Mouse (Mus musculus) brown adipose tissue, adult 24 weeks (tissue): ENCODE results near the gene Il1rl2. TPM values are rescaled to one million over a fixed set of nuclear protein-coding genes. Genes with fewer than 3 reads are reported as not detected.
A peak's percentile ranks its signal among the peaks of the same experiment; 100 is the strongest.

Source experiments
- H3K27ac ChIP-seq: fragments of 200-500 bp; replicated peaks from 2 replicates; pipeline ENCODE4 v1.5.1; 2012; ENCODE audit warnings: low read depth, mild to moderate bottlenecking, low read length
- H3K4me1 ChIP-seq: fragments of 200-500 bp; 2 replicates; pipeline ENCODE4 v1.6.1; 2012; ENCODE audit warnings: low read length, mixed read lengths; ENCODE audit not compliant: control insufficient read depth, insufficient read depth, insufficient read length
- H3K4me3 ChIP-seq: fragments of 200-500 bp; 2 replicates; pipeline ENCODE4 v1.5.1; 2012; ENCODE audit warnings: low read depth, mild to moderate bottlenecking, low read length, moderate library complexity; ENCODE audit not compliant: insufficient read depth
- polyA plus RNA-seq: library from polyadenylated mRNA; stranded (reverse); fragments of >200 nt; gene quantifications from 2 replicates; pipeline ENCODE4 v1.2.4, GENCODE M21; 2012; ENCODE audit not compliant: missing spikeins, insufficient read depth, insufficient read length

Gene Il1rl2
- 1.4 and 4.1 TPM in 2 replicates for polyA plus RNA-seq

- Histone ChIP-seq H3K4me3 (peak within 1 kb of the TSS; percentile 55), H3K27ac (0 out of 2 replicates have a peak within 1 kb of the TSS, but pooled peaks have one; percentile 29), H3K4me1 (peaks cover 2% of the 10 kb centered on the region; the same call in 1 of the 2 replicates)
Observed at GRCm38 (mm10) chr1:40324457-40324856, at the start of gene Il1rl2. Gene Il1rl2, plus strand, starts transcription at chr1:40324610.

GRCm38 (mm10) chr1:40275285-40276013 is 49.0 kb upstream of the Il1rl2 start:
- no peak overlapping the region for H3K4me3 ChIP-seq
- H3K27ac ChIP-seq = peak overlapping the region; percentile 27
- peaks cover 12% of the 10 kb centered on the region; the same call in 1 of the 2 replicates for H3K4me1 ChIP-seq

- Histone ChIP-seq H3K27ac (no peak overlapping the region), H3K4me3 (no peak overlapping the region), H3K4me1 (peaks cover 12% of the 10 kb centered on the region; the same call in 1 of the 2 replicates)
Observed at GRCm38 (mm10) chr1:40277944-40278343, 46.5 kb upstream of the Il1rl2 start.

GRCm38 (mm10) chr1:40278720-40279119 is 45.7 kb upstream of the Il1rl2 start:
- Histone ChIP-seq H3K4me3 (no peak overlapping the region), H3K27ac (no peak overlapping the region), H3K4me1 (peaks cover 12% of the 10 kb centered on the region; the same call in 1 of the 2 replicates)

GRCm38 (mm10) chr1:40279182-40279743 is 45.1 kb upstream of the Il1rl2 start:
- H3K4me3 ChIP-seq = no peak overlapping the region
- H3K4me1 ChIP-seq = peaks cover 10% of the 10 kb centered on the region; the same call in 1 of the 2 replicates
- no peak overlapping the region for H3K27ac ChIP-seq

GRCm38 (mm10) chr1:40281950-40282349 is 42.5 kb upstream of the Il1rl2 start:
- no peaks in the 10 kb centered on the region for H3K4me1 ChIP-seq
- no peak overlapping the region for H3K4me3 ChIP-seq
- no peak overlapping the region for H3K27ac ChIP-seq

GRCm38 (mm10) chr1:40282394-40282793 is 42.0 kb upstream of the Il1rl2 start:
- no peak overlapping the region for H3K27ac ChIP-seq
- no peak overlapping the region for H3K4me3 ChIP-seq
- H3K4me1 ChIP-seq = no peaks in the 10 kb centered on the region

GRCm38 (mm10) chr1:40283995-40284394 is 40.4 kb upstream of the Il1rl2 start:
- Histone ChIP-seq H3K27ac (no peak overlapping the region), H3K4me1 (peaks cover 3% of the 10 kb centered on the region; the same call in 1 of the 2 replicates), H3K4me3 (no peak overlapping the region)

- H3K4me3 ChIP-seq = no peak overlapping the region
- no peak overlapping the region for H3K27ac ChIP-seq
- peaks cover 3% of the 10 kb centered on the region; the same call in 1 of the 2 replicates for H3K4me1 ChIP-seq
Observed at GRCm38 (mm10) chr1:40290489-40291255, 33.7 kb upstream of the Il1rl2 start.

GRCm38 (mm10) chr1:40292231-40292630 is 32.2 kb upstream of the Il1rl2 start:
- H3K4me1 ChIP-seq = peaks cover 3% of the 10 kb centered on the region; the same call in 1 of the 2 replicates
- H3K27ac ChIP-seq = no peak overlapping the region
- no peak overlapping the region for H3K4me3 ChIP-seq

- Histone ChIP-seq H3K27ac (no peak overlapping the region), H3K4me3 (no peak overlapping the region)
Observed at GRCm38 (mm10) chr1:40293891-40294290, 30.5 kb upstream of the Il1rl2 start.

GRCm38 (mm10) chr1:40294824-40295223 is 29.6 kb upstream of the Il1rl2 start:
- no peak overlapping the region for H3K4me3 ChIP-seq

More at GRCm38 (mm10) chr1:40293891-40294290, 30.5 kb upstream of the Il1rl2 start:
- no peaks in the 10 kb centered on the region for H3K4me1 ChIP-seq

GRCm38 (mm10) chr1:40298053-40298452 is 26.4 kb upstream of the Il1rl2 start:
- no peak overlapping the region for H3K27ac ChIP-seq
- no peak overlapping the region for H3K4me3 ChIP-seq
- no peaks in the 10 kb centered on the region for H3K4me1 ChIP-seq

More at GRCm38 (mm10) chr1:40294824-40295223, 29.6 kb upstream of the Il1rl2 start:
- Histone ChIP-seq H3K27ac (no peak overlapping the region), H3K4me1 (no peaks in the 10 kb centered on the region)

- Histone ChIP-seq H3K4me3 (no peak overlapping the region), H3K27ac (no peak overlapping the region), H3K4me1 (no peaks in the 10 kb centered on the region)
Observed at GRCm38 (mm10) chr1:40303179-40303866, 21.1 kb upstream of the Il1rl2 start.
